Mouse (Mus musculus) mesoderm, embryonic 11.5 days (tissue): Measurements from ENCODE around the gene Lce1a2.
"Not testable (repeated sequence)": the region's sequence is repeated elsewhere in the genome, so short reads cannot be mapped to it uniquely, and the experiment has no call there.

Source experiments
- DNase-seq: peaks from one replicate; pipeline ENCODE4 v3.0.0-alpha.2; 2012; ENCODE audit warnings: low read depth, low spot score

Gene Lce1a2

DNA sequence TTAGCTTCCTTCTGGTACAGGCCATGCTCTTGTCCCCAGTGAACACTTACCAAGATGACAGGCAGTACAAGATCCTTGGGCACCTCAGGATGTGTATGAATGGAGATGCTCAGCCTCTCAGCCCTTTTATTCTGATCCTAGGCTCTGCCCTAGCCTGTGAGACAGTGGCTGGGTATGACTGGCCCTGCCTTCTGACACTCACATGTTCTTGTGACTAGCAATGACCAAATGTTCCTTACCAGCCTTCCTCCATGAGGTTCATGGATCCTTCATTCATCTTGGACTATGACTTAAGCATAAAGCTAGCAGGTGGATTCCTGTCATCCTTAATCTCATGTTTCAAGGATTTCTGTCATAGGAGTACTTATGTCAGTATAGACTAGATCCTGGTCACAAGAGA lies at the start of gene Lce1a2:
TSS of gene Lce1a2 (minus strand) at position 101 of the 400 bp plus-strand sequence.
- no peak for DNase-seq

DNA sequence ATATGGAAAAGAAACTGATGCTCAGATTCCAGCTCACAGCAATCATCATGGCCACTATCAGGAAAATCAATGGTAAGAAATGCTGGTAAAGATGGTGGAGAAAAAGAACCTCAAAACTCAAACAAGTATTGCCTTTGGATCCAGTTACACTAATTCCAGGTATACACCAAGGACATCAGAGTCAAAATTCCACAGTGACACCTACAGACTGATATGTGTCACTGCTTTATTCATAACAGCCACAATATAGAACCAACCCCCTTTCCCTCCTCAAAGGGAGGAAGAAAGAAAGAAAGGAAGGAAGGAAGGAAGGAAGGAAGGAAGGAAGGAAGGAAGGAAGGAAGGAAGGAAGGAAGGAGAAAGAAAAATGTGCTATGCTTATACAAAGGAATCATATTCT lies 45.0 kb upstream of the Lce1a2 start:
- DNase-seq = no peak

DNA sequence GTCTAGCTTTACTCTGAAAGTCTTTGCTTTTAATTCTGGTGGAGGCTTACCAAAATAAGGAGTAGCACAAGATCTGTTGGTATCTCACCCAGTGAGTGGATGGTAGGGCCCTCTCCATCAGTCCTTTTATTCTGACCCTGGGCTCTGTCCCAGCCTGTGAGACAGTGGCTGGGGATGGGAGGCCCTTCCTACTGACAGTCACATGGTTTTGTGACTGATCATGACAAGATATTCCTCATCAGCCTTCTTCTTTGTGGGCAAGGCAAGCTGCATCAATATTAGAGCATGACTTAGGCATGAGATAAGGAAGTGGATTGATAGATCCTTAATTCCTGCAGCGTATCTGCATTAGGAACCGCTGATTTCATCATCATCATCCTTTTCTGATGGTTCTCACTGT lies 38.9 kb upstream of the Lce1a2 start, which contains the start of gene Lce1e:
TSS of gene Lce1e (minus strand) at position 101 of the 400 bp plus-strand sequence.
- no peak for DNase-seq

DNA sequence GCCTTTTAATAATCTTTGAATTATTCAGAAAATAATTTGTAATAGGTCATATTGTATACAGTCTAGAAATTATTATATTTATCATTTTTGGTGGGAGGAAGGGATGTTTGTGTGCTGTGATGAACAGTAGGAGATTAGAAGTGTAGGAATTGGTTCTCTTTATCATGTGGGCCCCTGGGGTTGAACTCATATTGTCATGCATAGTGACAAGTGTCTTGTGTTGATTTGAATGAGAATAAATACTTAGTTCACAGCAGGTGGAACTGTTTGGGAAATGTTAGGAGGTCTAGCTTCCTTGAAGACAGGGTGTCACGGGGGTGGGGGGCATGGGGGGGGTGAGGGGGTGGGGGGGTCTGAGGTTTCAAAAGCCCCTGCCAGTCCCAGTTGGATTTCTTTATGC lies 24.5 kb upstream of the Lce1a2 start:
- no peak for DNase-seq

DNA sequence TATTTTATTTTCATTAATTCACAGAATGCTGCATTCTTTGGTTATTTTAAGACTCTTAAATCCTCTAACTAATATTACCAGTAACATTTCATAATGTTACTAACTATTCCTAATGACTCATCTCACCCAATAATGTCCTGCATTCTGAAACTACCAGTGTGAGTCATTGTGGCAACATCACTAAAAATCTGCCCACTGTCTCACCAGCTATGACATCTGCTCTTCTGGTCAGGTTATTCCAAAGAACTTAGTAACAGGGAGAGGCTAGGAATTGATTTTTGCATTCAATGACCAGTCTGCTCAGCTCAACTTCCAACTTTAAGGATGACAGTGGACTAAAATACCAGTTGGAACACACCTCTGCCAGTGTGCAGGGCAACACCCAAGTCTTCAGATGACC lies 21.6 kb upstream of the Lce1a2 start:
- no peak for DNase-seq

DNA sequence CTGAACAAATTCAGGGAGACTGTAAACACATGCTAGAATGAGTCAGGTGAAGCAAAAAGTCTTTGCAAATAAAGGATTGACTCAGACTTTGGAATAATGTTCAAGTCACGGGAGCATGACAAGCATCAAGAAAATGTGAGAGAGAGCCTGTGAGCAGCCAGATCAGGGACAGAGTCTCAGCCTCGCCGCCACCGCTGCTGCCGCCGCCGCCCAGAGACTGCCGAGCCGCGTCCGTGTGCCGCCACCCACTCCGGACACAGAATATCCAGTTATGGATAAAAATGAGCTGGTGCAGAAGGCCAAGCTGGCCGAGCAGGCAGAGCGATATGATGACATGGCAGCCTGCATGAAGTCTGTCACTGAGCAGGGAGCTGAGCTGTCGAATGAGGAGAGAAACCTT lies 19.0 kb upstream of the Lce1a2 start:
- DNase-seq = not testable (repeated sequence)

DNA sequence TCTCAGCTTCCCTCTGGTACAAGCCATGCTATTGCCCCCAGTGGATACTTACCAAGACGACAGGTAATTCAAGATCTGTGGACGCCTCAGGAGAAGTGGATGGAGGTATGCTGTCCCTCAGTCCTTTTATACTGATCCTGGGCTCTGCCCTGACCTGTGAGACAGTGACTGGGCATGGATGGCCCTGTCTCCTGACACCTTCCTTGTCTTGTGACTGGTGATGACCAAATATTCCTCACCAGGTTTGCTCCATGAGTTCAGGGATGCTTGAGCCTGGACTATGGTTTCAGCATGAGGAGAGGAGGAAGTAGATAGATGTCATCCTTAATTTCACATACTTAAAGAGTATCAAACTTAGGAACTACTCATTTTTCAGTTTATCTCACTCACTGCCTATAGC lies 17.0 kb upstream of the Lce1a2 start, which contains the start of gene Lce1d:
TSS of gene Lce1d (minus strand) at position 101 of the 400 bp plus-strand sequence.
- DNase-seq = no peak

DNA sequence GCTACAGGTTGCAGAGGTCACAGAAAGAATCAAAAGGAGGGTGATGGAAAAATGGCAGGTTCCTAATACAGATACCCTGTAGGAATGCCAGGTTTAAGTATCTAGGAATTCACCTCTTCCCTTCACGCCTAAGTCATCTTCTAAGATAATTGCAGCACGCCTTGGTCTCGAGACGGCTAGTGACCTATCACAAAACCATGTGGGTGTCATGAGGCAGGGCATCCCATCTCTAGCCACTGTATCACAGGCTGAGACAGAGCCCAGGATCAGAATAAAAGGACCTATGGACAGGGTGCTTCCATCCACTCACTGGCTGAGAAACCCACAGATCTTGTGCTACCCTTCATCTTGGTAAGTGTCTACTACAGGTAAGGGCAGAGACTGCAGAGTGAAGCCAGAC lies 8.8 kb upstream of the Lce1a2 start, which contains the start of gene Lce1c:
TSS of gene Lce1c (plus strand) at position 301 of the 400 bp plus-strand sequence.
- DNase-seq = no peak

DNA sequence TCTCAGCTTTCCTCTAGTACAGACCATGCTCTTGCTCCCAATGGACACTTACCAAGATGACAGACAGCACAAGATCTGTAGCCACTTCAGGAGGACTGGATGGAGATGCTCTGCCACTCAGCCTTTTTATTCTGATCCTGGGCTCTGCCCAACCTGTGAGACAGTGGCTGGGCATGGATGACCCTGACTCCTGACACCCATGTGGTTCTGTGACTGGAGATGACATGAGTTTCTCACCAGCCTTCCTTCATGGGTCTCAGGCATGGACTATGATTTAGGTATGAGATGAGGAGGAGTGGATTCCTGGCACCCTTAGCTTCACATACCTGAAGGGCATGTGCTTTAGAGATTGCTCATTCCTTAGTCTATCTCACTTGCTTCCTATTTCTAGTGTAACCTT lies 13.3 kb downstream of the Lce1a2 start, which contains the start of gene Lce1b:
TSS of gene Lce1b (minus strand) at position 101 of the 400 bp plus-strand sequence.
- DNase-seq = no peak

DNA sequence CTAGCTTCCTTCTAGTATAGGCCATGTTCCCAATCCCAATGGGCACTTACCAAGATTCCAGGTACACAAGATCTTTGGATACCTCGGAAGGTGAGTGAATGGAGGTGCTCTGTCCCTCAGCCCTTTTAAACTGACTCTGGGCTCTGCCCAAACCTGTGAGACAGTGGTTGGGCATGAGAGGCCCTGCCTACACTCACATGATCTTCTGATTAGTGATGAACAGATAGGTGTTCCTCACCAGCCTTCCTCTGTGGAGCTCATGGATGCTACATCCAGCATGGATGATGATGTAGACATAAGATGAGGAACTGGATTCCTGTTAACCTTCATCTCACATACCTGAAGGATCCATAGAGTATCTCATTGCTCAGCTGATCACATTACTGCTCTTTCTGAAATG lies 21.9 kb downstream of the Lce1a2 start, which contains the start of gene Lce1a1:
TSS of gene Lce1a1 (minus strand) at position 101 of the 400 bp plus-strand sequence.
- no peak for DNase-seq

DNA sequence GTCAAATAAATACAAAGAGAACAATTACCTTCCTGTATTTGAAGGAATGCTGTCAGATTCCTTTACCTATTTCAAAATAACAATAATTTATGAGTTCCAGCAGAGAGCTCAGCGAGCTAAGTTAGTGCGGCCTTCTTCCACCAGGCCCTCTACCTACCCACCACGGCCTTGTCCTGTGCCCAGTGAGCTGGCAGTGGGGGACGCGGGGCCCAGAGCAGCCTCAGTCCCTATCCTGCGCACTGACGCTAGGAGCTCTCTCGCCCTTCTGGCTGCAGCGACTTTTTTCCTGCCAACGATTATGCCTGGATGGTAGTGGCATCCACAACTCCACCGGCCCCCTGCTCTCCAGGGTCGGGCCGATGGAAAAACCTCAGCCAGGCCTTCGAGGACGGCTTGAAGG lies 30.3 kb downstream of the Lce1a2 start:
- DNase-seq = no peak

DNA sequence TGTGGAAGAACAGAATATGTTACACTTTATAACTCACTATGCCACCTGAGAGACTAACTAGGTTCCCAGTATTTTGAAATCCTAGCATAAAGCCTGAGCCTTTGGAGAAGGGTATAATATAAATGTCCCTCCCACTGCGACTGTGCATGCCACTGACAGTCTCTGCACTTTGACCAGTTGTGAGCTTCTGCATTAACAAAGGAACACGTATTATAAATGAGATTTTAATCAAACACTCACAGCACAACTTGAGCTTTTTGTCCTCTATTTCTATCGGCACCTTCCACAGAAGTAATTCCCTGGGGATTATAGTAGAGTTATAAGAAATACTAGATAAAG lies 31.5 kb downstream of the Lce1a2 start:
- DNase-seq = no peak

DNA sequence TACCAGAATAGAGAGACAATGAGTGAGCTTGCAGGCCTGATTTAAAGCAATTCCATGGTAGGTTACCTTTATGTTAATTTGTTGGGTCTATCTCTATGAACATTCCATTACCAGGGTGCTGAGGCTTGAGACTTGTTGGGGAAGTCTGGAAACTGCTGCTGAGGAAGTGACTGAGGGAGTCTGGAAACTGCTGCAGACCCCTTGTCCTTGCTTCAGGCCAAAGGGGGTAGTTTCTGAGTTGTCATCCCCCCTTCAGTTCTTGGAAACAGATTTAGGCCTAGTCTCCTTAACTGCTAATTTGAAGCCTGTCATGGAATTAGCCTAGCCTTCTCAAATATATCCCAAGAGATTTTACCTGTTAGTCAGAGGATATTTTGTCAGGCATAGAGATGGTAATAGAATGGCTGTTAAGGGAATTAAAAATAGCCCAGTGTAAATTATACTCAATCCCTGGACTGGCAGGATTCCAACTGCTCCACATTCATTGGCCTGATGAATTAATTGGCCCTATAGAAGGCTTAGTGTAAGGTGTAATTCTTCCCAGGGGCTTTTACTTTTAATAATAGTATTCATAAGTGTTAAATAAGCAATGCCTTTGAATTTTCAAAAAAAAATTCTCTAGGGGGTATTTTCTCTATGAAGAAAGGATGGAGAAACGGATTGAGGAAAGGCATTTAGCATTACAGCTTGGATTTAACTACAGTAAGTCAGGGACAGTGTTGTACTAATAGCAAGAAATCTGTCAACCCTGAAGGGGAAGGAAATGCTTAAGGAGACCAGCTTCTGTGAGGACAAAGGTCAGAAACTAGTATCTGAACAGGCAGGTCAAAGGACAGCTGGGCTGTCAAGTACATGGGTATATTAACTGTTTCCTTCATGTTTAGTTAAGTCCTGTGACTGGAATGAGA lies 32.1 kb downstream of the Lce1a2 start:
- DNase-seq = peak; percentile 6

DNA sequence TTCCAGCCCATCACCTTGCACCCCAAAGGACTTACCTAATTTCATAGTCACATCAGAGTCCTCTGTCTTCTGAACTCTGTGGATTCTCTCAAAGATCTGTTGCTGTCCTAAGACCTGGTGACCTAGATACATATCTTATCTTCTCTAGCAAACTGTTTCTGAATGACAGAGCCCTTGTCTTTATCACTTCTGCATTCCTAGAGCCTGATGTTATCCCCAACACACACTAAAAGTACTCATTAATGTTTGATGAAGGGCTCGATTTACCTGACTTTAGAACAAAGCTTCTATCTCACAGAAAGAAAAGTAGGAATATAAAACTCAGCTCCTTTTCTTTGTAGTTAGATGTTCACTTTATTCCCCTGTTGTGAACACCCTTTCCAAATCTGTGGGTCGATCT lies 48.6 kb downstream of the Lce1a2 start, which contains the start of gene Lce6a:
TSS of gene Lce6a (minus strand) at position 101 of the 400 bp plus-strand sequence.
- no peak for DNase-seq
